Mouse (Mus musculus): ENCODE data around the gene Qrich2.
"Not testable (repeated sequence)": the region's sequence is repeated elsewhere in the genome, so short reads cannot be mapped to it uniquely, and the experiment has no call there.

The Qrich2 gene

DNA sequence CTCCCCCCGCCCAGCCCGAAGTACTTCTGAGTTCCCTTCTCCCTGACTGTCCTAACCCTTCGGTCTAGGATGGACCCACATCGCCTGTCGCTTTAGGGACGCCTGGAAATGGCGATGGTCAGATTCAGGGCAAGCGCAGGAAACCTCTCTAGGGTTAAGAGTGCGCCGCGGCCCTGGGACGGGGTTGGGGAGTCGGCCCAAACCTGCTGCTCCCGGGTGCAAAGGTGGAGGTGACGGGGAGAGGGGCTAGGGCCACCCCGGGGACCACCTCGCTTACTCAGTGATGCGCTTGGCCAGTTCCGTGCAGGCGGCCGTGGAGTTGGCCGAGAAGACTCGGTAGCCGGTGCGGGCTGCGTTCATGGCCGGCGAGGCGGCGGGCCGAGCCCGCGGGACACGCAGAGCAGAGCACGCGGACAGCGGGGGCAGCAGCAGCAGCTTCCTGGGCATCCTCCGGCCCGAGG, 23.8 kb upstream of the Qrich2 start:
- peak; percentile 53 for DNase-seq (ENCODE audit: low read depth, low spot score)

DNA sequence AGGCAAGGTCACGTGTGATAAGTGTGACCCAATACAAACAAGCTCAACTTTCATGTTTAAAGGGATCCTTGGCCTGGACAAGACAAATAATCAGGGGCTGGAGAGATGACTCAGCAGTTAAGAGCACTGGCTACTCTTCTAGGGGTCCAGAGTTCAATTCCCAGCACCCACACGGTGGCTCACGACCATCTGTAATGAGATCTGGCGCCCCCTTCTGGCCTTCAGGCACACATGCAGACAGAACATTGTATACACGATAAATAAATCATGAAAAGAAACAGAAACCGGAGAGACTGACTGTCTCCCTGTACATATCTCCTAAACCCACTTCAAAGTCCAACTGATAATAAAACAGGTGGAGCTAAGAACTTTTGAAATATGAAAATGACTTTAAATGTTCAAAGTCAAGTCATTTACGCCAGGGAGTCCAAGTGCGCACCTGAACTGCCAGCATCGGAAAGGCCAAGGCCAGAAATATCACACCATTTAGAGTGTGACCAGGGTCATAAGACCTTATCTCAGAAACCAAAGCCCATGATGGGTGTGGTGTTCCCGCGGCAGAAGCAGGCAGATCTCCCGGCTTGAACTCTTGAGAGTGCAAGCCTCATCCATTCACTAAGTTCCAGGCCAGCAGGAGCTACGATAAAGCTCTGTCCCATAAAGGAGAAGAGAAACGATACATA, 22.8 kb upstream of the Qrich2 start:
- peak; percentile 91 for DNase-seq (ENCODE audit: low read depth, low spot score)

DNA sequence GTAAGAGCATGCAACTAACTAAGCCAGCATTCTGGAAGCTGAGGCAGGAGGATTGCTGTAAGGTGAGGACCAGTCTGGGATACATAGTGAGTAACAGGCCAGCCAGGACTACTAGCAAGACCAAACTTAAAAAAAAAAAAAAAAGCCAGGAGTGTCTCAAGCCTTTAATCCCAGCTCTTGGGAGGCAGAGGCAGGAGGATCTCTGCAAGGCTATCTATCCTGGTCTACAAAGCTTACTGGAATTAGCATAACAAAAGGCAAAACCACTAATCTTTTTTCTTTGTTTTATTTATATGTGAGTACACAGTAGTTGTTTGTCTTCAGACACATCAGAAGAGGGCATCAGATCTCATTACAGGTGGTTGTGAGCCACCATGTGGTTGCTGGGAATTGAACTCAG, 22.2 kb upstream of the Qrich2 start:
- peak; percentile 78 for DNase-seq (ENCODE audit: low read depth, low spot score)

DNA sequence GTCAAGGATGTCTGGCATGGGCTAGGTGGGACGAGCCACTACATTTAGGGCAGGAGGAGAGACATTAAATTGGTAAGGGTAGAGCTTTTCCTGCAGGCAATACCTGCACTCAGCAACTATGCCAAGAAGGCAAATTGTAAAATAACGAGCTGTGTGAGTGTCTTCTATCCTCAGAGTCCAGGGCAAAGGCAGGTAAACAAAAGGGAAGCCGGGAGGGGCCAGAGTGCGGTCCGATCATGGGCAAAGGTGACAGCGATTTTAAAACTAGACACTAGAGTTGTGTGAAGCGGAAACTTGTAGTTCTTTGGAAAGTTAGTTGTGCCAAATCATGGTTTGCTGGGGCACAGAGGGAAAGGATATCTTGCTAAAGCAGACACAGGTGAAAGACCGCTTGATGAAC, 18.2 kb upstream of the Qrich2 start:
- no peak for DNase-seq (ENCODE audit: low read depth, low spot score)

DNA sequence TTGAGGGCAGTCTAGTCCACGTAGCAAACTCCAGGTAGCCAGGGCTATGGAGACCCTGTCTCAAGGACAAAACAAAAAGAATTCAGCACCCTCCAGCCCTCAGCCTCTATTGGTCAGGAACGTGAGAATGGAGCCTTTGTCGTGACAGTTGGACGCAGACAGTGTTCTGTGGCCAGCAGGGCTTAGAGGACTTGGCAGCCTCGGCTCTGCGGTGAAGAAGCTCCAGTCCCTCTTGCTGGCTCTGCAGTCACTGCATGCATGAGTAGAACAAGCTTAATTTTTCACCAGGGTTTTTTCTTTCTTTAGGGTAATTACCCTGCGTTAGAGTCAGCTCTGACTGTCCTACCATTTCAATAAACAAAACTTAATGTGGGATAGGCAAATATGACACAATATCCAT, 15.7 kb upstream of the Qrich2 start:
- no peak for DNase-seq (ENCODE audit: low read depth, low spot score)

DNA sequence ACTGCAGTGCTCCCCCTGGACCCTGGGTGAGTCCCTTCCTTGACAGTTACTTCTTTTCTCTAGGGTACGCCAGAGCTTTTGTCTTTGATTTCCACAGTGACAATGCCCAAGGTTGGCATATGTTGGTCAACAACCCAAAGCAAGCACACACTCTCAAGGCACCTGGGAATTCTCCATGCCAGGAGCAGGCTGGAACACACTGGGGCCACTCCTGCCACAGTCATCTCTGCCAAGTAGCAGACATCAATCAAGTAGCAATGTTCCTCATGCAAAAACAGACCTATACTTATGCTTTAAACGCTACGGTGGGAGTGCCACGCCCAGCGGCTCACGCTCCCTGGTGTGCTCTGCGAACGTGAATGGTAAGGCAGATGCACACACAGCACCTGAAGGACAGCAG, 14.9 kb upstream of the Qrich2 start:
- DNase-seq (ENCODE audit: low read depth, low spot score): no peak

DNA sequence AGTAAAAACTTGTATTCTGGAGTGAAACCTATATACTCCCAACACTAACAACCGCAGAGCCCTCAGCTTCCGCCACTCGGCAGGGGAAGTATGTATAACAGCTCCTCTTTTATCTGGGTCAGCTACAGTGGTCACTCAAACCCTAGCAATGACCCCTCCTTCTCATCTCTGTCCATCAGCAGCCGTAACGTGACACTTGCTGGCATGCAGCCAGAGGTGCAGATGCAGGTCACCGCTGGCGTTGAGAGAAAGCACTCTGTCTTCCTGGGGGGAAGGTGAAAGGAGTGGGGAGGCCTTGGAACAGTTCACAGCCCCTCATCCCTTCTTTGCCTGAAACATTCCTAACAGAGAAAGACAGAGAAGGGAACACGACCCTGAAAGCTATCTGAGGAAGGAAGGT, 13.8 kb upstream of the Qrich2 start:
- DNase-seq (ENCODE audit: low read depth, low spot score): no peak

DNA sequence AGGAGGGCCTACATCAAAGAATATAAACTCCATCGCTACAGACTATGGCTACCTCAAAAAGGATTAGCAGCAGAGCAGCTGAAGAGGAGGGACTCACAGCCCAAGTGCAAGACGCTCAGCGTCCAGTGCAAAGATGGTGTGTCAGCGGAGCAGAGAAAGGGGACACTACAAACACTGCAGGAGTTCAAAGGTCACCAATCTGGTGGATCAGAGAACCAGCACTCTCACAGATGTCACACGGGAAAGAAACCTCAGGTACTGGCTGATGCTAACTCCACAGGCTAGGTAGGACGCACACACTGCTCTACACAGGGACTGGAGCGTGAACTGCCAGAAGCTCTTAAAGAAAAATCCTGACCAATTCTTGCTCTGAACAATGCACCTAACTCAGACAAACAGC, 12.9 kb upstream of the Qrich2 start:
- DNase-seq (ENCODE audit: low read depth, low spot score): no peak

DNA sequence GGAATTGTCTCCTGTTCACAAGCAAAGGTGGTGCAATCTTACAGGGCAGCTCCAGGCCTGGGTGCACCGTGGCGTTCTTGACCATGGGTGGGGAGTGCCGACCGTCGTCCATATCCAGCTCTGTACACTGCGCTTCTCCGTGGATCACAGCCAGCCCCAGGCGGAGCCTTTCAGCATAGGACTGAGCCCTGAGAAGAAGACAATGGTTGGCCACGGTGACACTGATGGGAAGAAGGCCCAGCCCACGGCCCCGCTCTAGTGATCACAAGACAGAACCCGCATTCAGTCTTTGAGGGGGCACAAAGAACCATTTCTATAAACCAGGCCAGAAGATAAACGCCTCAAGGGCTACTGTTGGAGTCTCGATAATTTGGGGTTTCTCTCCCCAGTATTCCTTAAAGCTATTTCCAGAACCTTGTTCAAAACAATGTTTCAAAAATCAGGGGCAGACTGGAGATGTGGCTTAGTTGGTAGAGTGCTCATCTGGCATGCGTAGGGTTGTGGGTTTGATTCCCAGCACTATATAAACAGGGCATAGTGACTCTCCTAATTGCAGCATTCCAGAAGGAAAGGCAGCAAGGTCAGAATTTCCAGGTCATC, 11.2 kb upstream of the Qrich2 start:
- DNase-seq (ENCODE audit: low read depth, low spot score): no peak

DNA sequence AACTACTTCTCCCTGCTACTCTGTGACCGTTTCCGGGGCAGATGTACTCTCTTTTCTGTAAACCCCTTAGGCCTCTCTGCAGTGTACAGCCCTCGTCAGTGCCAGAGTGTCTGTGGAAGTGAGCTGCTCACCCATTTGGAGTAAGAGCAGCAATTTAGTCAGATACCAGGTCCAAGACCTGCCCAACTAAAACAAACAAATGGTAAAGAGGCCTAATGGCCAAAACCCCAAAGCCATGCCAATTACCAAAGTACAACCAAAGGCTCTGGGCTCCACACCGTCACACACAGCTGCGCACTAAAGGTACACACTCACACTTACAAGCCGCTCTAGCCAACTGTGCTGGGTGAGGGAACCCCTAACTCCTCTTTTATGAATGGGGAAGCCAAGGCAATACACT, 10.7 kb upstream of the Qrich2 start:
- no peak for DNase-seq (ENCODE audit: low read depth, low spot score)

DNA sequence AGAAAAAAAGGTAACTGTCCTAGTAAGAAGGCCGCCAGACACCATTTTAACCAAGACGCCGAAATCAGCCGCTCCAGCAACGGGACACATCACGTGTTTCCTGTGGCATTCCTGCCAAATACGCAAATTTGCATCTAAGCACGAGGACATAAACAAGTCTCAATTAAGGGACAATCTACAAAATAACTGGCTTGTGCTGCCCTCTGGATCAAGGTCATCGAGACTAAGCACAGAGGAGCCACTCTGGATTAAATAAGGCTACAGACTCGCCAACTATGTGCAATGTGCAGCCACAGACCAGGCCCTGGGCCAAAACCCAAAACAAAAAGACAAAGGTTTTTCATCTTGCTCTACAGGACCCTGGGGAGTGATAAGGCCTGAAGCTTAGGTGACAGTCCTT, 10.0 kb upstream of the Qrich2 start:
- DNase-seq (ENCODE audit: low read depth, low spot score): peak; percentile 55

DNA sequence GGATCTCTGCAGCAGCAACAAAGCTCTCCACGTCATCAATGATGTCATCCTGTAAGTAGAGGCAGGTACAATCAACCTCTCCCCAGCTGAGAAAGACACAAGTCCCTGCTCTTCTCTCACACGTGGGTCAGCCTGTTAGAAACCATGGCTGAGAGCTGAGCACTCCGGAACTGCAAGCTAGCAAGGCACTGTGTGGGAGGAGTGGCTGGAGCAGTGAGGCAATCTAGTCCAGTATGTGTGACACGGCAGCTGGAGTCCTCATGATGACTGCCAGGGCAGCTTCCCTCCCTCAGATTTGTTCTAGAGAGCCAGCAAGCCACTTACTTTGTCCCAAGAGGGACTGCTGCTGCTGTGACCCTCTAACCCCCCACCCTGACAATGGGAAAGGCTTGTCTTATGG, 6.2 kb upstream of the Qrich2 start:
- no peak for DNase-seq (ENCODE audit: low read depth, low spot score)

DNA sequence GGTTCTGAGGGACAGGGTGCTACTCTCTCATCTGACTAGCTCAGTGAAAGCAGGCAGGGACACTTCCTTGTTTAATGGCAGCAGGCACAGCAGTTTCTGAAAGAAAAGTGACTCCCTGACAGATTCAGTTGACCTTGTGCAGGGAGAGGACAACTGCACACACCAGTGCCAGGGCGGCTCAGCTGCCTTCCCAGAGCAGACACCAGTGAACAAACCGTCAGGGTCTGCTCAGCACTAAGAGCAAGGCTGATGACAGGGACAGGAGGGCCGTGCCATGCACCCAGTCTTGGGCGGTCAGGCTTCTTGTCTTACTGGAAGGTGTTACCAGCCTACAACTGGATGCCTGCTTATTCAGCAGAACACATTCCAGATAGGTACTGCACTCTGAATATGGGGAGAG, 4.9 kb upstream of the Qrich2 start:
- no peak for DNase-seq (ENCODE audit: low read depth, low spot score)

DNA sequence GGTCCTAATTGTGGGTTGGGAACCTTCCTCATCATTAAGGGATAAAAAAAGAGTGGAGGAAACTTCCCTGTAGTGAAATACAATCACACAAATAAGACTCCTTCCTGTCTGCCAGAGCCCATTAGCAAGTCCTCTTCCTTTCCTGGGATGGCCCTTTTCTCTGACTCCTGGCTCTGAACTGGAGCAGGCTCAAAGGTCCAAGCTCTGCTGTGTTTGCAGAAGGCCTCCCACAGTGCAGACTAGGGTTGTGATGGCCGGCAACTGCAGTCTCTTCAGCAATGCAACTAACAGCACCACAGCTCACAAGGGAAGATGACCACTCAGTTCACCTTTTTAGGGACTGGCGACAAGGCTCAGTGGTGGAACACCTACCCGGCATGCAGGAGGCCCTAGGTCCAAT, 4.2 kb upstream of the Qrich2 start:
- no peak for DNase-seq (ENCODE audit: low read depth, low spot score)

DNA sequence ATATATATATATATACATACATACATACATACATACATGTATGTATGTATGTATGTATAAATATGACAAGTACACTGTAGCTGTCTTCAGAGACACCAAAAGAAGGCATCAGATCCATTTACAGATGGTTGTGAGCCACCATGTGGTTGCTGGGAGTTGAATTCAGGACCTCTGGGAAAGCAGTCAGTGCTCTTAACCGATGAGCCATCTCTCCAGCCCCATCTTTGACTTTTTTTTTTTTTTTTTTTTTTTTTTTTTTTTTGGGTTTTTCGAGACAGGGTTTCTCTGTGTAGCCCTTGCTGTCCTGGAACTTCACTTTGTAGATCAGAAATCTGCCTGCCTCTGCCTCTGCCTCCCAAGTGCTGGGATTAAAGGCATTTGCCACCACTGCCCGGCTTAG, 2.3 kb upstream of the Qrich2 start:
- not testable (repeated sequence) for DNase-seq (ENCODE audit: low read depth, low spot score)

DNA sequence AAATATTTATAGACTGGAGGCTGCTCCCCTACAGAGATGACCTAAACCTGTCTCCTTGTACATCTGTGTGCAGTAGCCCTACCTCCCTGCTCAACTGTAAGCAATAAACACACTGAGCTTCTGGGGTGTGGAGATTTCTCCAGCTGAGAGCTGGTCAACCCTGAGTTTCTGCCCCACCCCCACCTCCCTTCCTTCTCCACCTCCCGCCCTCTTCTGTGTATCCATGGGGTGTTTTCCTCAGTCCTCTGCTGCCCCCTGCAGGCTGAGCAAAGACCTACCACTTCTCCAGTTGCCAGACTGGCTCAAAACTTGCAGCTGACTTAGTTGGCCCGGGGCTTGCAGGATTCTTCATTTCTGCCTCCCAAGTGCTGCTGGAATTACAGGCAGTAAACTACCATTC, 2.2 kb downstream of the Qrich2 start:
- DNase-seq (ENCODE audit: low read depth, low spot score): peak; percentile 89

DNA sequence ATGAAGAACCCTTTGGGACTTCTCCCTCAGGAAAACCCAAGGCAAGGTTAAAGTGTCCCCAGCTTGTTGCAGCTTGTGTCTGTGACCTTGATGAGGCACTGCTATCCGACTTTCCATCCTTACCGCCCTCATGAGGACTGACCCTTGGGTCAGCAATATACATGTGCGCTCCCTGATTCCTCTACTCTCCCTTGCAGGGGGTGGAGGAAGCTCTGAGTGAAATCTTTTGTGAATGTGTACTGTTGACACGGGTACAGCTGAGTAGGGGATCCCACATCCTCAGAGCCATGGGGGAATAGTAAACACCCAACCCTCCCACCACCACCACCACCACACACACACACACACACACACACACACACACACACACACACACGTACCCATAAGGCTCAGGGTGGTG, 2.7 kb downstream of the Qrich2 start:
- no peak for DNase-seq (ENCODE audit: low read depth, low spot score)

DNA sequence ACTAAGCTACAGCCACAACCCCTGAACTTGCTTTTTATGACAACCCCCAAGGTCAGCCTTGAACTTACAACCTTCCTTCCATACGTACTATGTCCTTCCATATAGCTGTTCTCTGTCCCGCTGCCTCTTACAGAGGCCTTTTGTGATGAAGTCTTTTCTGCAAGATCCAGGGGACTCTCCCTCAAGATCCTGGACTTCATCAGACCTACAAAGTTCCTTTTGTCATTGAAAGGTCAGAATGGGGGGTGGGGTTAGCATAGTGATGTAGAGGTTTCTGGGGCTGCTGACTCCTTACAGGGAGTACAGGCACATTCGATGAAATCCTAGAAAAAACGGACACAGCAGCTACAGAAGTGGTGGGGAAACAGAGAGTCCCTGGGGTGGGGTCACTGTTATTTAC, 6.3 kb downstream of the Qrich2 start:
- DNase-seq (ENCODE audit: low read depth, low spot score): peak; percentile 70

DNA sequence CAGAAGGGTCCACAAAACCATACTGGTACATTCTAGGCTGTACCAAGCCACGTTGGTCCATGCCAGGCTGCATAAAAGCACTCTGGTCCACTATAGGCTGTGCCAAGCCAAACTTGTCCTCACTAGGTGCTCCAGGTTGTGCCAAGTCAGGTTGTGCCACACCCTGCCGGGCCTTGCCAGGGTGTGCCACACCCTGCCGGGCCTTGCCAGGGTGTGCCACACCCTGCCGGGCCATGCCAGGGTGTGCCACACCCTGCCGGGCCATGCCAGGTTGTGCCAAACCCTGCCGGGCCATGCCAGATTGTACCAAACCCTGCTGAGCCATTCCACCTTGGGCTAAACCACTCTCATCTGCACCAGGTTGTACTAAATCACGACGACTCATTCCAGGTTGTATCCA, 9.8 kb downstream of the Qrich2 start:
- DNase-seq (ENCODE audit: low read depth, low spot score): no peak

DNA sequence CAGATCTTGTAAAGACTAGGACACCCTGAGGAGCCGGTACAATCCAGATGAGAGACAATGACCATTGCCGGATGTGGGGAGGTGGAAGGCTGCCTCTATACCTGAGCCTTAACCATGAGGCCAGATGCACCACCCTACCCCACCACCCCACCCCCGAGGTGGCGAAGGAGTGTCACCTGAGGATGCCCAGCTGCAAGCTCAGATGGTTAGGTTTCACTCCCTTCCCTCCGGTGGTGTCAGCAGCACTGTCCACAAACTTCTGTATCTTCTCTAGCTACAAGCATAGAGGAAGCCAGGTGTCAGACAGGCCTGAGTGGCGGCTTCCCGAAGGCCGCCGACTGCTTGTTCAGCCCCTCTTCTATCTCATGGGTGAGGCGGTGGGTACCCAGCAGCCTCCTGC, 12.2 kb downstream of the Qrich2 start:
- no peak for DNase-seq (ENCODE audit: low read depth, low spot score)

DNA sequence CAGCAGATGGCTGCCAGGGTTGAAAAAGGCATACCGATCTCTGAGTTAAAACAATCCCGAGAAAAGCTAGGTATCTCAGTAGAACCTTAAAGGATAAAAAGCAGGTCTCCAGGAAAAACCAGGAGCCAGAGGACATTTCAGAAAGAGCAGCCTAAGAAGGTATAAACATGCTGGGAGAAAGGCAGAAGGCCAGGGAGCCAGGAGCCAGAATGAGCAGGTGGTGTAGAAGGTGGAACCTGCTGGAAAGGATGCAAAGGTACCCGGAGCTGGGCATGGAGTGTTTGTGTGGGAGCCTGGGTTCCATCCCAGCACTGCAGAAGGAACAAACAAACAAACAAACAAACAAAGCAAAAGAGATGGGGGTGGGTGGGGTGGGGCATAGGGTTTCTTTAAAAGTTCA, 16.7 kb downstream of the Qrich2 start:
- DNase-seq (ENCODE audit: low read depth, low spot score): no peak

DNA sequence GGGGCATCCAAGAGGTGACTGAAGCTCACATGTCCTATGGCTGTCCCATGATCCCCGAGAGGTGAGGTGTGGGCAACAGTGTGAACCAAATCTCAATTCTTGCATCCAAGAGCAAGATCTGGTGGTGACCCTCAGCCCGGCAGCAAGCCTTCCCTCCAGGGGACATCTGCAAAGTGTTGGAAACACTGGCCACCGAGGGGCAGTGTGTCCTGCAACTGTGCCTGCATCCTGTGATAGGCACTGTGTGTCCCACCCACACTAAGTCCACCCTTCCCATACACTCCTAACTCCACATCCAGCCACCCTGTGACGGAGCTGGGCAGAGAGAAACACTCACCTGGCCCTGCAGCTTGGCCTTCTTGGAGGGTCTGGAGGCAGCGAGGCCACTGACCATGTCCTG, 18.2 kb downstream of the Qrich2 start:
- DNase-seq (ENCODE audit: low read depth, low spot score): no peak

DNA sequence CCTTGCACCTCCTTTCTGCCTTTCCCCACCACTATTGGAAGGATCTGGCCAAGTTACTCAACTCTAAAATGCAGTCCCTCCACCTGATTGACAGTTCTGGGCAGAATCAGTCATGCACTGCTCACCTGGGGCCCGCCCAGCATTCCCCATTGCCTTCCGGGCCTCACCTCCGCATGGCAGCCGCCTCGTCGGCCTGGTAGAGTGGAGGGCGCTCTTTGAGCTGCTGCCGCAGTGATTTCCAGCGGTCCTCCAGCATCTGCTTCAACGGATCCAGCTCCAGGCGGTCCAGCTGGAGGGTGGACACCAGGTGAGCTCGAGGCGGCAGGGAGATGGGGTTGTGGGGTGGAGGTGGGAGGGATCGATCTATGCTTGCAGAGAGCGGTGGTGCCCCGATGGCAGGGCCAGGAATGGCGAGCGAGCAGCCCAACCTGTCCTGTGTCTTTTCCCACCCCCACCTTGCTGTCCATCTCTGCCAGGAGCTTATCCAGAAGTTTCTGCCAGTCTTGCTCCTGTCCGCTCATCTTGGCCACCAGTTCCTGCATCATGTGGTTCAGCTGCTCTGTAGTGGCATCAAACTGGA, 19.6 kb downstream of the Qrich2 start:
- DNase-seq (ENCODE audit: low read depth, low spot score): no peak

All from R1 (cell line).